Mouse (Mus musculus) megakaryocyte-erythroid progenitor cell, adult 5-6 weeks (primary cell): Measurements from ENCODE around the gene Crmp1. TPM values are rescaled to one million over a fixed set of nuclear protein-coding genes. Genes with fewer than 3 reads are reported as not detected.

ENCODE experiments used
- ATAC-seq: replicated peaks from 2 replicates; pipeline ENCODE4 v1.8.0; 2016; ENCODE audit warnings: mild to moderate bottlenecking, inconsistent platforms; ENCODE audit not compliant: severe bottlenecking, poor library complexity, low FRiP score, low TSS enrichment
- total RNA-seq, 2 experiments: library from RNA; stranded (forward) in 1 of 2; stranded (reverse) in 1 of 2; fragments of 200-1000, 215-1000 nt in 1 of 2; fragments of >200 nt in 1 of 2; fragmentation: Nextera tagmentation in 1 of 2; gene quantifications; 2 replicates each; pipeline ENCODE4 v1.2.3; 2014 to 2017

The Crmp1 gene
- total RNA-seq, 2 experiments from 2014 or later = not detected

DNA sequence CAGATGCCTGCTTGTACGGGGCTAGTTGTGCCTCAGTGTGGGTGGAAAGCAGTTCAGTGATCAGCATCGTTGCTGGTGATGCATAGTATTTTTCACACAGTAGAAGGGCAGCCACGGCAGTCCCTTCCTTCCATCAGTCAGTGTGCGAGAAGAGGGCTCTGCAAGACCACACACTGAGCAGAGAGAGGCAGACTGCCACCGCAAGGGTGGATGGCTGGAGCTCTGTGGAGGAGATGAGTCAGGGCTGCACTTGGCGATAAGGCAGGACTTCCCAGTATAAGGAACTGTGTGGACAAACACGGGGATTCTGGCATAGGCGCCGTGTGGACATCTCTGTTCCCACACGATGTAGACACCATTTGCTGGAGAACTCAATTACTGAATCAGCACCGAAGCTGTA is 39.3 kb downstream of the Crmp1 start:
- ATAC-seq = no peak

- peak; percentile 47; the same call in 1 of the 2 replicates for ATAC-seq
These were observed 46.6 kb downstream of the Crmp1 start for GRCm38 (mm10) chr5:37288374-37288773.

GRCm38 (mm10) chr5:37289236-37289635 is 47.5 kb downstream of the Crmp1 start:
- ATAC-seq = peak; percentile 68; the same call in 1 of the 2 replicates

DNA sequence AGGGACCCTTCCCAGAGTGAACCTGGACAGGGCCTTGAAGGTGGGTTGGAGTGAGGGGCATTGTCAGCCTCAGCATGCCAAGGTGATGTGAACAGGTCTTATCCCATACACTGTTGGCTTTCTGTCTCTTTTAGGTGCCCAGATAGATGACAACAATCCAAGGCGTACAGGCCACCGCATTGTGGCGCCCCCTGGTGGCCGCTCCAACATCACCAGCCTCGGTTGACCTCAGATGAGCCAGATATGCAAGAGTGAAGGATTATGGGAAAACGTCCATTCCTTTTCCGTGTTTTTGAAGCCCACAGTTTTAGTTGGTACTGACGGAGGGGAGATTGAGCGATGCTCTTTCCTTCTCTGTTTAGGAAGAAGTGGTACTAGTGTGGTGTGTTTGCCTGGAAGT is 49.2 kb downstream of the Crmp1 start:
- no peak for ATAC-seq

DNA sequence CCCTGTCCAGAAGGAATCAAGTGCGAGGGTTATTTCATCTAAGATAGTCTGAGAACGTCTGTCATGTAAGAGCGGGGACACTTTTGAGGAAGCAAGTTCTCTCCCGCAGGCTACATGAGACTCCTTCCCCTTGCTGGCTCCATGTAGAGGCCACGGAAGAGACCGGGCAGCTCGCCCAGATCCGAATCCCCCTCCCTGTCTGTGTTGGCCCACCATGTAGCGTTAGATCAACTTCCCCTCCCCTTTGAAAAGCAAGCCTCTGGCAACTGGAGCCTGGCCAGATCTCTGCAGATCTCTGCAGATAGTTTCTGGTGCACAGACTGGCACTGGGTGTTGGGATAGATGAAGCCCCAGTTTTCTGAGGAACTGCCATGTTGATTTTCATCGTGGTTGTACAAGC is 55.0 kb downstream of the Crmp1 start:
- no peak for ATAC-seq

- no peak for ATAC-seq
These were observed 56.6 kb downstream of the Crmp1 start for GRCm38 (mm10) chr5:37298370-37298769.

- no peak for ATAC-seq
These were observed 68.3 kb downstream of the Crmp1 start for GRCm38 (mm10) chr5:37310026-37310425.

GRCm38 (mm10) chr5:37312980-37313722 is 71.4 kb downstream of the Crmp1 start:
- ATAC-seq = no peak

GRCm38 (mm10) chr5:37318715-37319114 is 77.0 kb downstream of the Crmp1 start:
- no peak for ATAC-seq

GRCm38 (mm10) chr5:37320174-37320573 is 78.4 kb downstream of the Crmp1 start:
- ATAC-seq = no peak

- no peak for ATAC-seq
These were observed 79.0 kb downstream of the Crmp1 start for GRCm38 (mm10) chr5:37320761-37321160.

- ATAC-seq = no peak
These were observed 84.9 kb downstream of the Crmp1 start for GRCm38 (mm10) chr5:37326675-37327074.

GRCm38 (mm10) chr5:37330449-37331132 is 88.9 kb downstream of the Crmp1 start:
- no peak for ATAC-seq

GRCm38 (mm10) chr5:37331133-37331505 is 89.4 kb downstream of the Crmp1 start:
- ATAC-seq = no peak

- no peak for ATAC-seq
These were observed 90.3 kb downstream of the Crmp1 start for GRCm38 (mm10) chr5:37332066-37332465.

GRCm38 (mm10) chr5:37335061-37335460 is 93.3 kb downstream of the Crmp1 start:
- ATAC-seq = no peak

DNA sequence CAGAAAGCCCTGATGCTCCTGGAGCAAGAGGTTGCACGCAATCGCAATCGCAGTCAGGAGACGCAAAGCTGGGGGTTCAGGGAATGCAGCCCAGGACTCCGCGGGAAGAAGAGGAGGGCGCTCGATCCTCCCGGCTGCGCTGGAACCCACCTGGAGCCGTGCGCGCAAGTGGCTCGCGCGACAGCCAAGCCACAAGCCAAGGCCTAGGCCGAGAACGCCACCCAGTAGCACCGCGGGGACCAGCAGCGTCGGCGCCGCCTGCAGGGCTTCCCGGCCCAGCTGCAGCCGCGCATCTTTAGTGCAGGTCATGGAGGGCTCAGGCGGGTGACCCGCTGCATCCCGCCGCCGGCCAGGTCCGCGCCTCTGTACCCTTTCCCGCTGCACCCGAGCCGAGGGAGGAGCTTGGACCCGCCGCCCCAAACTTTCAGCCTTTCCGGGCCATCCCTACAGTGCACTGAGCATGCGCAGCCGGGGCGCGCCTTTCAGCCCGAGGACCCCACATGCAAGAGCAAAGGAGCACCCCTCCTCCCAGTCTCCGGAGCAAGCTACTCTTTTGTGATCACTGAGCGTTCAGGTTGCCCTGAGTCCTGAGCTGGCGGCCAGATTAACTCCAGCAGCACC is 94.9 kb downstream of the Crmp1 start, which contains the start of gene Evc:
Evc (minus strand) TSS at position 410 of the 621 bp plus-strand sequence.
- no peak for ATAC-seq

DNA sequence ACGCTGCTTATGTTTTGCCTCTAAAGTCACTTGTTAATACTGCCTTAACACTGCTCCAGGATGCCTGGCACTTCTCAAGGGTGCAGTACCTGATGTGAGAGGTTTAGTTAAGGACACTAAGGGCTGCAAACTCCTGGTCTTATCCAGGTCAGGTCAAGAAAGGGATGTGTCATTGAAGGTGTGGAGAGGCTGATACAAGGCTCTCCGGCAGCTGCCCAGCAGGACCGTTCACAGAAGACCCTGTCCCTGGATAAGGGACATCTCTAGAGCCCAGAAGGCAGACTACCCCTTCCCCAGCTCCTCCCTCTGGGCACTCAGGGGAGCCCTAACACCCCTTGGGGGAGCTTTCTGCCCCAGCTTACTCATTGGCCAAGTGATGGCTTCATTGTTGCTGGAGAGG is 96.0 kb downstream of the Crmp1 start:
- ATAC-seq = no peak

- ATAC-seq = no peak
These were observed 96.5 kb downstream of the Crmp1 start, which contains the start of gene Evc2 for GRCm38 (mm10) chr5:37338288-37338687. Gene Evc2, plus strand, starts transcription at chr5:37338499.
